Mouse (Mus musculus): ENCODE results near the gene Gm28576. TPM values are rescaled to one million over a fixed set of nuclear protein-coding genes. Genes with fewer than 3 reads are reported as not detected.
"Not testable (repeated sequence)": the region's sequence is repeated elsewhere in the genome, so short reads cannot be mapped to it uniquely, and the experiment has no call there.

Gm28576 gene
- total RNA-seq (2021), result not detected
- long read RNA-seq, experiment 1, result 0 reads
- long read RNA-seq, experiment 2, result 0 reads

DNA sequence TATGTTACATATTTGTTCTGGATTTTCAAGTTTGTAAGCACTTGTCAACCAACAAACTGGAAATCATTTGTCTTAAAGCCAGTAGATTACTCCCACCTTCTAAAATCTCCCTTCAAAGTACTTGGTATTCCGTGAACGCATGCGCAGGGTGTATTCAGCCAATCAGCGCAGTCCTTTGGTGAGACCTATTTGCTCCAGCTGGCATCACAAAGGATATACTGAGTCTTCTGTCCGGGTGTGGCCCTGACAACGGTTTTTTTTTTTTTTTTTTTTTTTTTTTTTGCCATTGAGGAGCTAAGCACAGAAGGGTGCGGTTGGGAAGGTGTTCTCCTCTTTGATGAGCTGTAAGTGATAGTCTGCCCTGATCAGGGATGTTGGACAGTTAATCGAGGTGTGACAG is at the start of gene Gm28576:
Gene Gm28576, plus strand, starts transcription at position 301 of the 400 bp plus-strand sequence.
- DNase-seq; intact Hi-C loops (cut with DNase I): not testable (repeated sequence)

Other genes with a start within 250 kb of the Gm28576 start
- gene Gm20826, start 84.5 kb upstream of the Gm28576 start, total RNA-seq (2021), result not detected